Mouse (Mus musculus) cerebellum, adult 2 months (tissue): Measurements from ENCODE around the gene Fam83b. TPM values are rescaled to one million over a fixed set of nuclear protein-coding genes. Genes with fewer than 3 reads are reported as not detected.

Source experiments
- DNase-seq, 2 experiments: peaks; one replicate each; pipeline ENCODE4 v3.0.0; 2021
- H3K27ac ChIP-seq: fragments of 200-500 bp; 2 replicates; pipeline ENCODE4 v1.5.1; 2012; ENCODE audit warnings: low read length, control low read depth, inconsistent platforms; ENCODE audit not compliant: insufficient read depth
- H3K27me3 ChIP-seq: fragments of 200-500 bp; 2 replicates; pipeline ENCODE4 v1.6.1; 2012; ENCODE audit warnings: inconsistent platforms, mild to moderate bottlenecking, low read length, moderate library complexity; ENCODE audit not compliant: control insufficient read depth, insufficient read depth
- H3K4me1 ChIP-seq: fragments of 200-500 bp; 2 replicates; pipeline ENCODE4 v1.6.1; 2011; ENCODE audit warnings: low read length; ENCODE audit not compliant: control insufficient read depth, insufficient read depth
- H3K4me3 ChIP-seq: fragments of 200-500 bp; replicated peaks from 2 replicates; pipeline ENCODE3; 2011; ENCODE audit warnings: mild to moderate bottlenecking, low read depth, low read length, control low read depth; ENCODE audit not compliant: insufficient read depth
- CTCF ChIP-seq: fragments of 200-500 bp; IDR thresholded peaks from 2 replicates; pipeline ENCODE4 v1.5.1; 2011; ENCODE audit warnings: low read depth, mild to moderate bottlenecking, control low read depth, low read length, moderate library complexity, borderline replicate concordance; ENCODE audit not compliant: insufficient read depth
- POLR2A ChIP-seq: fragments of 200-500 bp; IDR thresholded peaks from 2 replicates; pipeline ENCODE4 v1.6.1; 2011; ENCODE audit warnings: low read length, control low read depth, borderline replicate concordance; ENCODE audit not compliant: insufficient read depth
- WGBS: fragments of 180-500 bp; shearing (Covaris S2); methylation state at CpG from one replicate; pipeline ENCODE4 v1.1.7; 2018; 5-methylcytosine and 5-hydroxymethylcytosine counted together
- polyA plus RNA-seq: library from polyadenylated mRNA; depleted of rRNA; stranded (reverse); fragments of >200 nt; gene quantifications from 2 replicates; pipeline ENCODE4 v1.2.3, GENCODE M21; 2012

The Fam83b gene
- polyA plus RNA-seq, 1 experiment: 0.03 TPM

- Histone ChIP-seq H3K4me3 (peak overlapping the region; percentile 14), H3K4me1 (no peaks in the 10 kb centered on the region), H3K27ac (no peak overlapping the region), H3K27me3 (no peaks in the 10 kb centered on the region; the same call in 1 of the 2 replicates)
- DNase-seq: no peak
- WGBS: 3% methylated on average over 13 of the region's 13 CpGs
- TF ChIP-seq CTCF (no peak), POLR2A (no peak)
Measured at GRCm38 (mm10) chr9:76567281-76567655, 352 bp upstream of the Fam83b start.

GRCm38 (mm10) chr9:76565656-76566055 lies 1.3 kb downstream of the Fam83b start:
- 90% methylated on average over 2 of the region's 2 CpGs for WGBS
- no peak overlapping the region for H3K27ac ChIP-seq
- DNase-seq: no peak
- no peak overlapping the region for H3K4me3 ChIP-seq
- no peaks in the 10 kb centered on the region; the same call in 1 of the 2 replicates for H3K27me3 ChIP-seq
- H3K4me1 ChIP-seq: no peaks in the 10 kb centered on the region
- no peak for TF ChIP-seq CTCF
- TF ChIP-seq POLR2A: no peak

- Histone ChIP-seq H3K27me3 (no peaks in the 10 kb centered on the region; the same call in 1 of the 2 replicates), H3K4me1 (no peaks in the 10 kb centered on the region), H3K27ac (no peak overlapping the region), H3K4me3 (no peak overlapping the region)
- 80% methylated on average over 1 of the region's 1 CpGs for WGBS
- DNase-seq: no peak
- TF ChIP-seq POLR2A: no peak
- no peak for TF ChIP-seq CTCF
Measured at GRCm38 (mm10) chr9:76564071-76564470, 2.8 kb downstream of the Fam83b start.

GRCm38 (mm10) chr9:76562794-76563193 lies 4.1 kb downstream of the Fam83b start:
- H3K4me1 ChIP-seq: no peaks in the 10 kb centered on the region
- no peaks in the 10 kb centered on the region; the same call in 1 of the 2 replicates for H3K27me3 ChIP-seq
- H3K27ac ChIP-seq: no peak overlapping the region
- TF ChIP-seq POLR2A (no peak), CTCF (no peak)
- 57% methylated on average over 6 of the region's 6 CpGs for WGBS
- no peak for DNase-seq
- H3K4me3 ChIP-seq: no peak overlapping the region

- WGBS: 96% methylated on average over 2 of the region's 2 CpGs
- Histone ChIP-seq H3K27ac (no peak overlapping the region), H3K4me1 (no peaks in the 10 kb centered on the region), H3K4me3 (no peak overlapping the region), H3K27me3 (no peaks in the 10 kb centered on the region)
- DNase-seq: no peak
- TF ChIP-seq CTCF (no peak), POLR2A (no peak)
Measured at GRCm38 (mm10) chr9:76559240-76559639, 7.7 kb downstream of the Fam83b start.

- Histone ChIP-seq H3K4me3 (no peak overlapping the region), H3K27ac (no peak overlapping the region), H3K4me1 (no peaks in the 10 kb centered on the region), H3K27me3 (no peaks in the 10 kb centered on the region)
- TF ChIP-seq CTCF (no peak), POLR2A (no peak)
- DNase-seq: no peak
- 48% methylated on average over 2 of the region's 2 CpGs for WGBS
Measured at GRCm38 (mm10) chr9:76553758-76554157, 13.2 kb downstream of the Fam83b start.

- WGBS: 83% methylated on average over 1 of the region's 1 CpGs
- DNase-seq: no peak
- Histone ChIP-seq H3K4me3 (no peak overlapping the region), H3K4me1 (no peaks in the 10 kb centered on the region), H3K27ac (no peak overlapping the region), H3K27me3 (no peaks in the 10 kb centered on the region)
- TF ChIP-seq CTCF: no peak
- no peak for TF ChIP-seq POLR2A
Measured at GRCm38 (mm10) chr9:76553115-76553514, 13.8 kb downstream of the Fam83b start.

GRCm38 (mm10) chr9:76546714-76547113 lies 20.2 kb downstream of the Fam83b start:
- no peak overlapping the region for H3K4me3 ChIP-seq
- DNase-seq: peak in 1 of 2 experiments; percentile 10
- no peaks in the 10 kb centered on the region for H3K27me3 ChIP-seq
- WGBS: 47% methylated on average over 3 of the region's 3 CpGs
- H3K27ac ChIP-seq: no peak overlapping the region
- no peaks in the 10 kb centered on the region for H3K4me1 ChIP-seq
- TF ChIP-seq POLR2A: no peak
- TF ChIP-seq CTCF: no peak
